Mouse (Mus musculus) kidney, embryonic 16.5 days (tissue): ENCODE measurements around the gene Slc20a1. TPM values are rescaled to one million over a fixed set of nuclear protein-coding genes. Genes with fewer than 3 reads are reported as not detected.

Experiments
- ATAC-seq: fragments of 200-750 bp; cut with Nextera tagmentation; 2 replicates; pipeline ENCODE4 v1.8.0; 2017; ENCODE audit warnings: moderate TSS enrichment; ENCODE audit not compliant: low FRiP score, low TSS enrichment
- H3K27ac ChIP-seq: fragments of 300-500 bp; sonication (generic); 2 replicates; pipeline ENCODE4 v1.5.1; 2014; ENCODE audit warnings: low read length
- H3K27me3 ChIP-seq: fragments of 300-500 bp; sonication (generic); 2 replicates; pipeline ENCODE4 v1.6.1; 2014; ENCODE audit warnings: low read length, control low read depth, mixed read lengths; ENCODE audit not compliant: insufficient read depth
- H3K36me3 ChIP-seq: fragments of 300-500 bp; sonication (generic); 2 replicates; pipeline ENCODE4 v1.6.1; 2014; ENCODE audit warnings: low read length, control low read depth, mixed read lengths; ENCODE audit not compliant: insufficient read depth
- H3K4me1 ChIP-seq: fragments of 300-500 bp; sonication (generic); 2 replicates; pipeline ENCODE4 v1.6.1; 2014; ENCODE audit warnings: low read length, control low read depth, mixed read lengths; ENCODE audit not compliant: insufficient read depth
- H3K4me2 ChIP-seq: fragments of 300-500 bp; sonication (generic); replicated peaks from 2 replicates; pipeline ENCODE4 v1.6.1; 2014; ENCODE audit warnings: low read depth, low read length
- H3K4me3 ChIP-seq: fragments of 300-500 bp; sonication (generic); 2 replicates; pipeline ENCODE4 v1.5.1; 2014; ENCODE audit warnings: mild to moderate bottlenecking, low read length
- H3K9ac ChIP-seq: fragments of 300-500 bp; sonication (generic); replicated peaks from 2 replicates; pipeline ENCODE4 v1.6.1; 2014; ENCODE audit warnings: low read length
- H3K9me3 ChIP-seq: fragments of 300-500 bp; sonication (generic); 2 replicates; pipeline ENCODE4 v1.6.1; 2016; ENCODE audit warnings: low read length, control low read depth
- WGBS: fragments of 180-500 bp; shearing (Covaris S2); extraction: QIAGEN DNeasy Blood & Tissue Kit; methylation state at CpG from one replicate; pipeline ENCODE4 v1.1.7; 2014; 5-methylcytosine and 5-hydroxymethylcytosine counted together
- polyA plus RNA-seq: library from polyadenylated mRNA; unstranded; fragments of >200 nt; fragmentation: Nextera tagmentation; extraction: Ambion mirVana; gene quantifications from 2 replicates; pipeline ENCODE4 v1.2.1, GENCODE M21; 2015

The Slc20a1 gene
- polyA plus RNA-seq, 1 experiment from 2014 or later = 28.3 TPM

DNA sequence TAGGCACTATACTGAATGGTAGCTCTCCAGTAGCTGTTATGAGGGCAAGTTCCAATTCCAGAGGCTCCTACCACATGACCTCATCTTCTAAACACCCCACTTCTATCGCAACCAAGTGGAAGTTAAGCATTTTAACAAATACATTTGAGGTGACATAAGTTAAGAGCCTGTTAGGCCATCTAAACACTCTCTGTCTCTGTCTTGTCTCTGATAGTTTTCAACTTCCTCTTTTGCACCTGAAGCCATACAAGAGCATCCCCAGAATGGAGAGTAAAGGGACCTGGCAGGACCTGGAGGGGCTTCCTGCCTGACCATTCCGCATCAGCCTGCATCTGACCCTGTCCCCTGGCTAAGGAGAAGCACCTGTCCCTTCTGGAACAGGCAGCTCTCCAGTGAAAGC, 36.2 kb downstream of the Slc20a1 start:
- no peaks in the 10 kb centered on the region for H3K9me3 ChIP-seq
- WGBS = 73% methylated on average over 2 of the region's 2 CpGs

DNA sequence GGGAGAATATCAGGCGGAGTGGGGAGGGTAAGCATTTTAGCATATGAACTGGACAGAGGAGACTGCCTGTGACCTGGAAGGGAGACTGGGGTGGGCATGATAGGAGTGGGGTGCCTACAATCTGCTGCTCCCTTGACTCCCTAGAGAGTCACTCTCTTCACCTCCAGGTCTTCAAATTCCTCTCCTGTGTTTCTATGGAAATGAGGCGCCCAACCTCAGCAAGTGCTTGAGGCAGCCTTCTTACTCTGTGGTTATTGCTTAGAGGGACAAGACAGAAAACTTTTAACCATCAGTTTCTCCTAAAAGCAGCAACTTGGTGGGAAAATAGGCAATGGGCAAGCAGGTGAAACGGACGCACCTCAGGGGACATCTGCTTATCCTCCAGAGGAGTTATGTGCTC, 38.0 kb downstream of the Slc20a1 start:
- WGBS = 89% methylated on average over 4 of the region's 4 CpGs
- no peak for ATAC-seq
- H3K4me3 ChIP-seq = no peak overlapping the region
- no peaks in the 10 kb centered on the region for H3K27me3 ChIP-seq
- H3K27ac ChIP-seq = no peak overlapping the region
- no peaks in the 10 kb centered on the region for H3K4me1 ChIP-seq
- H3K9ac ChIP-seq = no peak overlapping the region
- H3K36me3 ChIP-seq = no peaks in the 10 kb centered on the region
- H3K9me3 ChIP-seq = no peaks in the 10 kb centered on the region
- no peak overlapping the region for H3K4me2 ChIP-seq

More for the DNA sequence above, 36.2 kb downstream of the Slc20a1 start:
- Histone ChIP-seq H3K36me3 (no peaks in the 10 kb centered on the region), H3K9ac (no peak overlapping the region), H3K4me3 (no peak overlapping the region), H3K27me3 (no peaks in the 10 kb centered on the region), H3K4me2 (no peak overlapping the region), H3K27ac (no peak overlapping the region), H3K4me1 (no peaks in the 10 kb centered on the region)
- ATAC-seq = no peak

DNA sequence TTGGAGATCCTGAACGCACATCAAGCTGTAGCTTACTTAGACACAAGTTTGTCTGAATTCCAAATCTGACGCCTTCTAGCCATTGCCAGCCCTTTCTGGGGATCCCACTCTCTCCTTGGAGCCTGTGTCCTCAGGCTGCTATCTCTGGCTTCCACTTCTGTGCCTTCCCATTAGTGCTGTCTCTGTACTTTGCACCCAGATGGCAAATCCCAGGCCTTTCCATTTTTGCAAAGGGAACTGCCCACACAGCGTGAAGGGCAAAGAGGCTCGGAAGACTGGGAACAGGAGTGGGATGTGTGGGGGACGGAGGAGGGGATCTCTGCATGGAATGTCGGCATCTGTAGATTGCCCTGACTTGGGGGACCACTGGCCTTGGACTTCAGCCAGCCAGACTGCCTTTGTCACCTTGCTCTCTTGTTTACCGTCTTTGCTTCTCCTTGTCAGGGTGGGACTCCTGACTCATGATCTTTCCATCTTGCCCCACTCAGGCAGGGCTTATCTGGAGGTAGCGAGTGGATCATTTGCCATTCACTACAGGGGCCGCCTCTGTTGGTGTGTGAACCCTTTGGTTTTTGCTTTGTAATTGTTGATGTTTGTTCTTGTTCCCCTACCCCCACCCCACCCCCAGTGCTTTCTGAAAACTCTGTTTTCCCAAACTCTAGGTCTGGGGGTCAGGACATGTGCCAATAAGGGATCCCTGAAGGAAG, 42.3 kb downstream of the Slc20a1 start:
- no peak for ATAC-seq
- no peak overlapping the region for H3K4me3 ChIP-seq
- no peaks in the 10 kb centered on the region for H3K27me3 ChIP-seq
- 58% methylated on average over 9 of the region's 9 CpGs for WGBS
- no peak overlapping the region for H3K9ac ChIP-seq
- no peaks in the 10 kb centered on the region for H3K9me3 ChIP-seq
- H3K36me3 ChIP-seq = no peaks in the 10 kb centered on the region
- no peaks in the 10 kb centered on the region for H3K4me1 ChIP-seq
- H3K27ac ChIP-seq = no peak overlapping the region
- H3K4me2 ChIP-seq = no peak overlapping the region

DNA sequence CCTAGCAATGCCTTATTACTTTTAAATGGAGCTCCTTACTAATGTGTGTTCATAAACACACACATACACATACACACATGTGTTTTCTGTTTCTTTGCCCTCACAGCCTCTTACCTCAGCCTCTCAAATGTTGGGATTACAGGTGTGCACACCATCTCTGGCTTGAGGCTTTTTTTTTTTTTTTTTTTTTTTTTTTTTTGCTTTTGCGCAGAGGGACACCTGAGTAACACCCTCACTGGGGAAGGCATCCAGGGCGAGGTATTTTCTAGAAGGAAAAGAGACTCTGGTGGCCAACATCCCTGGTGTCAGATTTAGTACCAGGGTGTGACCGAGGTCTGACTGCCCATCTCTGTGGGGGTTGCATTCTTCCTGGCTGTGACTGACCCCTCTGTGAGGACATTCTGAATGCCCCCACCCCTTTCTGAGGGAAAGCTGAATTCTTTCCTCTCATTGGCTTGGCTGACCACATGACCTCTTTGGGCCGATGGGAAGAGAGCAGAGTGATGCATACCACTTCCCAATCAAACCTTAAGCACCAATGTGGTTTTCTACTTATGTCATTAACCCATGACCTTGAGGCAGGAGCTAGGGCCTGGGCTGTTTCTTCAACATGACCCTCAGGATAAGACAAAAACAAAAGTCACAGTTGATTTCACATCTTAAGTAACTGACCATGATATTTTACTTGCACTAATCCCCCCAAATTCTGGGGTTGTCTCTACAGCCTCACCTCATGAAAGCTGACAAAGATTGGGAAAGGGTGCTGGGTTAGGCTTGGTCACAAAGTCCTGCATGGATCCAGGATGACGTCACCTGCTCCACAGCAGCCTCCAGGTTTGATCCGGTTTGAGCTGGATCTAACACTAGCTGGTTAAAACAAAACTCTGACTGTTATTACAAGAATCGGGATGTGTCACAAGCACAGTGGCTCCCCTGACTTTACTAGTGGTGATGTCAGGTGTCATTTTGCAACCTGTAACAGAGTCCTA, 43.6 kb downstream of the Slc20a1 start:
- no peaks in the 10 kb centered on the region for H3K9me3 ChIP-seq
- H3K4me1 ChIP-seq = no peaks in the 10 kb centered on the region
- no peaks in the 10 kb centered on the region for H3K27me3 ChIP-seq
- 0 out of 2 replicates have a peak, but pooled peaks have one; percentile 40 for ATAC-seq
- H3K27ac ChIP-seq = no peak overlapping the region
- H3K9ac ChIP-seq = no peak overlapping the region
- H3K36me3 ChIP-seq = no peaks in the 10 kb centered on the region
- no peak overlapping the region for H3K4me2 ChIP-seq
- WGBS = 39% methylated on average over 7 of the region's 7 CpGs
- H3K4me3 ChIP-seq = no peak overlapping the region

DNA sequence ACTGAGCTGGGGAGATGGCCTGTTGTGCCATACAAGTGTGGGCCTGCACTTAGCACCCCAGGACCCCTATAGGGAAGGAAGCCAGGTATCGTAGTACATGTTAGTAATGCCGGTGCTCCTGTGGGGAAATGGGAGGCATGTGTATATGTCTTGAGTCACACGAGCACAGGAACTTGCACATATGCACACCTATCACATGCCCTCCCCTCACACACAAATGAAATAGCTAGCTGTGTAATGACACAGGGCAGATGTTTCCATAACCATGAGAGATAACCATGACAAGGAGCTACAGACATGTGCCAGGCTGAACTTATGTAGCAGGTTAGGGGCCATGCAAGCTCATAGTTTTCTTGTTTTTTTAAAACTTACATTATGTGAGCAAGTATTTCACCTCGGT, 44.4 kb downstream of the Slc20a1 start:
- no peak for ATAC-seq
- WGBS = 88% methylated on average over 4 of the region's 4 CpGs

DNA sequence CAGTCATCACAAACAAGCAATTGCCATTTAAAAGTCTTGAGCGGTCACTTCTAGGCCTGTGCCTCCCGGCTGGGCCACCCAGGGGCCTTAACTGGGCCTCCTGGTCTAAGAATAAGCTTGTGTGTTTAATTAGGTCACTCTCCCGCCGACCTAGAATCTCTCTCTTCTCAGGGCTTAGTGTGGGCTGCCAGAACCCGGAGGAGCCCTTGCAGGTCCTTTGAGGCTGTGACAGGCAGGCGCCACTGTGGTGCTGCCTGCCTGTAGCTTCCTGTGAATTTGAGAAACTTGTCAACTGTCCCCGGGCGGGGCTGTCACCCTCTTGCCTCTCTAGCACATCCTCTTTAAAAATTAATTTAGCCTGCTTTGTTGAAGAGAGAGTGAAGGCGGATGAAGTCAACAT, 45.2 kb downstream of the Slc20a1 start:
- Histone ChIP-seq H3K27me3 (no peaks in the 10 kb centered on the region), H3K36me3 (no peaks in the 10 kb centered on the region), H3K4me1 (no peaks in the 10 kb centered on the region), H3K9ac (no peak overlapping the region), H3K9me3 (no peaks in the 10 kb centered on the region), H3K27ac (peak overlapping the region; percentile 35; the same call in 1 of the 2 replicates), H3K4me3 (no peak overlapping the region), H3K4me2 (no peak overlapping the region)
- WGBS = 55% methylated on average over 9 of the region's 9 CpGs
- no peak for ATAC-seq

More for the DNA sequence above, 44.4 kb downstream of the Slc20a1 start:
- no peak overlapping the region for H3K27ac ChIP-seq
- no peak overlapping the region for H3K4me3 ChIP-seq
- H3K4me1 ChIP-seq = no peaks in the 10 kb centered on the region
- H3K4me2 ChIP-seq = no peak overlapping the region
- H3K9me3 ChIP-seq = no peaks in the 10 kb centered on the region
- H3K9ac ChIP-seq = no peak overlapping the region
- H3K27me3 ChIP-seq = no peaks in the 10 kb centered on the region
- H3K36me3 ChIP-seq = no peaks in the 10 kb centered on the region

DNA sequence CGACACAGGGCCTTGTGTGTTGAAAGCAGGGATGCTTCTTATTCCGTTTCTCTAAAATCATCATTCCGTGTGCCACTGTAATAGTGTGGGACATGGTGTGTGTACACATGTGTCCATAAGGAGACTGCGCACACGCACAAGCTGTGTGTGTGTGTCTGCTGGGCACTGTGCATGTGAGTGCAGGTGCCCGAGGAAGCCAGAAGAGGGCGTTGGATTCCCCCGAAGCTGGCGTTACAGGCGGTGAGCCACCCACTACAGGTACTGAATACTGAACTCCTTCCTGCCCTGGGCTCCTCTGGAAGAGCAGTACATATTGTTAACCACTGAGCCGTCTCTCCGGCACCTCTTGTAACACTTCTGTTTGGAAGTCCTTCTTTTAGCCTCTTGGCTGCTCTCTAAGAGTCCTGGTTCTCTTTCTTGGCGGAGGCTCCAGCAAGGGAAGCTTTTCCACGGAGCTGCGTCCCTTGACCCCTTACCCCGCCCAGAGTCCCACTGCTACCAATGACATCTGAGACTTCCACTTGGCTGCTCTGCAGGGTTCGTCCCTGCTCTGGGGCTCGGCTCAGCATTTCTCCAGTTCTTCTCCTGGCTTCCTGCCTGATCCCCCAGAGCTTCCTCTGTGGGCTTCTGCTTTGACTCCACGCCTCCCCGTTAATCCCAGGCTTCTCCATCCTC, 46.0 kb downstream of the Slc20a1 start:
- WGBS = 70% methylated on average over 20 of the region's 20 CpGs
- Histone ChIP-seq H3K36me3 (no peaks in the 10 kb centered on the region), H3K4me1 (no peaks in the 10 kb centered on the region), H3K27ac (no peak overlapping the region), H3K27me3 (no peaks in the 10 kb centered on the region), H3K4me3 (no peak overlapping the region), H3K9ac (no peak overlapping the region), H3K9me3 (no peaks in the 10 kb centered on the region), H3K4me2 (no peak overlapping the region)
- ATAC-seq = no peak

DNA sequence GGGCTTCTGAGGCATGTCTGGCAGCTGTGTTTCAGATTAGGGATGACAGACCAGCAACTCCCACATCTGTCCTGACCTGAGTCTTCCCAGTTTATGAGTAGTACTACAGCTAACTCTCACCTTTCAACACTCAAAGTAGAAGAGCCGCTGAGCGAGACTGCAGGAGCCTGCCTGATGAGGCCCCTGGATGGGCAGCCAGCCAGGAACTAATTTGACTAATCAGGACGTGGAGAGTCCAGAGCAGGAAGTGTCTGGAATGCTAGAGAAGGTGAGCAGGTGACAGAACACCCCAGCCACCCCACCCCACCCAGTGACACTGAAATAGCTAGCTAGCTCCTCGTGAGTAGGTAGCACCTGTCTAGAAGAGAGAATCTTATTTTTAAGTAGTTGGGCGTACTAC, 47.1 kb downstream of the Slc20a1 start:
- Histone ChIP-seq H3K36me3 (no peaks in the 10 kb centered on the region), H3K27me3 (no peaks in the 10 kb centered on the region), H3K4me1 (no peaks in the 10 kb centered on the region), H3K4me2 (no peak overlapping the region), H3K9me3 (no peaks in the 10 kb centered on the region), H3K27ac (no peak overlapping the region), H3K9ac (no peak overlapping the region), H3K4me3 (no peak overlapping the region)
- WGBS = 38% methylated on average over 5 of the region's 5 CpGs
- ATAC-seq = peak; percentile 14; the same call in 1 of the 2 replicates

DNA sequence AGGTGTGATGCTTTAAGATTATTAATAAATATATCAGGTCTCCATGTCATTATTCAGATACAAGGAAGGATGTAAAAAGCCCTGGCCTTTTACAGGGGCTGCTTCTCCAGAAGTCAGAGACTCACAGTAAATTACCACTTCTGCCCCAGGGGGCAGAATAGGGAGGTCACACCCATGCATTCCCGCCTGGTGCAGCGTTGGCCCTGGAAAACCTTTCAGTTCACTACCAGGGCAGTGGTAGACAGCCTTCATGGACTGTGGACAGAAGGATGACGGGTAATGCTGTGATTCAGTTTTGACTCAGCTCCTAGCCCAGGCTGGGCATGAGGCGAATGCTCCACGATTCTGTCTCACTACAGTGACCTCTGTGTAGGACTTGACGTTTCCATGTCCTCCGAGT, 47.9 kb downstream of the Slc20a1 start:
- Histone ChIP-seq H3K4me2 (no peak overlapping the region), H3K4me1 (no peaks in the 10 kb centered on the region), H3K27me3 (no peaks in the 10 kb centered on the region), H3K27ac (no peak overlapping the region), H3K9ac (no peak overlapping the region), H3K9me3 (no peaks in the 10 kb centered on the region), H3K36me3 (no peaks in the 10 kb centered on the region), H3K4me3 (no peak overlapping the region)
- ATAC-seq = no peak
- WGBS = 71% methylated on average over 7 of the region's 7 CpGs
